In genomic region chr3:137896867-137897266, GRCm38 (mm10) we compare ENCODE assay signal across 16 mouse cellular contexts.
"Had no signal": no experiment of that assay in that cellular context is flagged by ENCODE, and none has a peak within 500 bp of the region (broad histone marks: within the 10 kb centered on the region; RNA-seq: fewer than 3 reads in every experiment).

No protein-coding gene starts in this region.

- H3K4me3 ChIP-seq: liver, embryonic 15.5 days; lung, embryonic 15.5 days; midbrain, embryonic 10.5 days; midbrain, embryonic 12.5 days; midbrain, embryonic 15.5 days; neural tube, embryonic 12.5 days had no signal

- H3K27me3 ChIP-seq: liver, embryonic 15.5 days; lung, embryonic 15.5 days; midbrain, embryonic 12.5 days; midbrain, embryonic 15.5 days; neural tube, embryonic 12.5 days had no signal

- H3K27ac ChIP-seq: liver, embryonic 15.5 days; lung, embryonic 15.5 days; midbrain, embryonic 10.5 days; midbrain, embryonic 12.5 days; midbrain, embryonic 15.5 days; neural tube, embryonic 12.5 days had no signal

- H3K9me3 ChIP-seq: liver, embryonic 15.5 days; lung, embryonic 15.5 days; midbrain, embryonic 10.5 days; midbrain, embryonic 12.5 days; midbrain, embryonic 15.5 days; neural tube, embryonic 12.5 days had no signal

- H3K4me1 ChIP-seq: liver, embryonic 15.5 days; lung, embryonic 15.5 days; midbrain, embryonic 10.5 days; midbrain, embryonic 12.5 days; midbrain, embryonic 15.5 days; neural tube, embryonic 12.5 days had no signal

- DNase-seq: liver, postnatal 0 days; lung, adult 2 months; lung, postnatal 14 days; lung, postnatal 4 days; right cerebral cortex, postnatal 25 days; right cerebral cortex, postnatal 4 days; spleen, adult 18-20 months; thymus, adult 18-20 months; thymus, postnatal 14 days; thymus, postnatal 36 days had no signal
